Mouse (Mus musculus) macrophage (primary cell): ENCODE data around the gene Ahsg. TPM values are rescaled to one million over a fixed set of nuclear protein-coding genes. Genes with fewer than 3 reads are reported as not detected.

Experiments
- H3K27ac ChIP-seq: fragments of 350-480 bp; formaldehyde crosslinking; 2 replicates; pipeline ENCODE4 v1.9.0; 2021
- H3K36me3 ChIP-seq: fragments of 350-480 bp; formaldehyde crosslinking; 2 replicates; pipeline ENCODE4 v1.9.0; 2021; ENCODE audit errors: inconsistent target
- H3K4me3 ChIP-seq: fragments of 350-480 bp; formaldehyde crosslinking; 2 replicates; pipeline ENCODE4 v1.9.0; 2021; ENCODE audit errors: inconsistent target
- H3K79me2 ChIP-seq: fragments of 350-480 bp; formaldehyde crosslinking; 2 replicates; pipeline ENCODE4 v1.9.0; 2021; ENCODE audit errors: inconsistent target
- WGBS: methylation state at CpG from one replicate; pipeline ENCODE4 v1.1.7; 2026; ENCODE audit warnings: inconsistent platforms; ENCODE audit not compliant: missing documents; 5-methylcytosine and 5-hydroxymethylcytosine counted together
- polyA plus RNA-seq: library from polyadenylated mRNA; stranded (reverse); fragments of 250-400 nt; gene quantifications from 3 replicates; pipeline ENCODE4 v1.2.4, GENCODE M21; 2018; ENCODE audit warnings: inconsistent platforms
- total RNA-seq, 78 experiments: library from RNA; depleted of rRNA; stranded (reverse); fragments of 250-400 nt; gene quantifications; 1 replicate in 9 of 78; 2 replicates in 24 of 78; 3 replicates in 43 of 78; 4 replicates in 2 of 78; pipeline ENCODE4 v1.2.4; 2018; ENCODE audit warnings: inconsistent platforms in 56 of 78

The Ahsg gene
- not detected for total RNA-seq (2018; cell fraction: chromatin; rRNA removed)
- total RNA-seq (2018; cell fraction: cytosol; rRNA removed) = not detected
- total RNA-seq (2018; cell fraction: nucleus; rRNA removed) = not detected
- polyA plus RNA-seq = not detected in 3 replicates

DNA sequence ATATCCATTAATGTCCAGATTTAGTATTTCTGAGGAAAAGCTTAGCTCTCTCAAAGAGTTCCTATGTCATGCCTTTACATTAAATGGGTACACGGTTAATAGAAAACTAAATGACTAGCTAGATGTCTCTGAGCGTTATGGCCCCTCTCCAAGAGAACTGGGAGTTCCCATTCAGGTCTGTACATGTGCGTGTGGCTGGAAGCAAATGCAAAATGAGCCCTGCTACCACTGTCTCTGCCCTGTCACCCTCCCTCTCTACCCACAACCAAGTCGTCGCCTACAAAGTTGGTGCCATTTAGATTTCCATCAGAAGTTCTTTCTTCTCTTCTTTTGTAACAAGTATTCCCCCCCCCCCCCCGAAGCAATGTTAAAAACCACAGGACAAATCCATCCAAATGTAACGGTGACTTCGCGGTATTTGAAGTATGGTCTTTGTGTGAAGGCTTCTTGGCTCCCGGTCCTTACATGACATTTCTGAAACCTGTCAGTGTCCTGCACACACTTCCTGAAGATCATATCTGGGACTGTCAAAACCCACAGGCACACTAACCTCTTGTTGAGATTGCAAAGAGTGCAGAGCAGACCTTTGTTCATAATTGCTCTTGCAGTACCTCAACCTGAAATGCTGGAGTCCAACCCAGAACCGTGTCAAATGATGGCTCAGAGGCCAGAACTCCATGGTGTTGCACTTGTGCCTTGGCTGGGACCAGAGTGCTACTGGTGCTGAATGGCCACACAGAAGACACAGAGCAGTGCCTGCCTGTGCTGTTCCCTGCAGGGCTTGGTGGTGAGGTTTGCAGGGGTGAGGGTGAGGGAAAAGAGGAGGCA is at the start of gene Ahsg:
Gene Ahsg, plus strand, starts transcription at position 595 of the 828 bp plus-strand sequence.
- no peaks in the 10 kb centered on the region for H3K79me2 ChIP-seq
- H3K36me3 ChIP-seq = no peaks in the 10 kb centered on the region
- H3K4me3 ChIP-seq = no peak within 1 kb of the TSS
- no peak within 1 kb of the TSS for H3K27ac ChIP-seq
- 6% methylated on average over 9 of the region's 11 CpGs for WGBS

DNA sequence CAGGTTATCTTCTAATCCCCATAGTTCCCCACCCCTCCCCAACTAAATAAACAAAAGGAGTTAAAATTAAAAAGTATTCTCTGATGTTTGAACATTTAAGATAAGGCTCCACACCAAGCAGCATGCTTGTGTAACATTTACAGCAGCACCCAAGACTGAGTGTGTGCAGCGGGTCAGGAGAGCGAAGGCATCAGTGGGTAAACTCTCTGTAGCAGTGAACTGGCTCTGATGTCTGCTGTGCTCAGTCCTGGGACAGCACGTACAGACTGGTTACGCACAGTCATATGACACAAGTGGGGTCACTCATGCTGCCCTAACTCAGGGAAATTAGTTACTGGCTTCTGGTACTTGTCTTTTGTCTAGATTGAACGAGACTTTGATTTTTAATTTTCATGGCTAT is 48.2 kb upstream of the Ahsg start:
- H3K27ac ChIP-seq = no peak overlapping the region
- H3K4me3 ChIP-seq = no peak overlapping the region
- WGBS = 98% methylated on average over 5 of the region's 5 CpGs
- peaks cover 3% of the 10 kb centered on the region; the same call in 1 of the 2 replicates for H3K36me3 ChIP-seq
- peaks cover 30% of the 10 kb centered on the region; the same call in 1 of the 2 replicates for H3K79me2 ChIP-seq

DNA sequence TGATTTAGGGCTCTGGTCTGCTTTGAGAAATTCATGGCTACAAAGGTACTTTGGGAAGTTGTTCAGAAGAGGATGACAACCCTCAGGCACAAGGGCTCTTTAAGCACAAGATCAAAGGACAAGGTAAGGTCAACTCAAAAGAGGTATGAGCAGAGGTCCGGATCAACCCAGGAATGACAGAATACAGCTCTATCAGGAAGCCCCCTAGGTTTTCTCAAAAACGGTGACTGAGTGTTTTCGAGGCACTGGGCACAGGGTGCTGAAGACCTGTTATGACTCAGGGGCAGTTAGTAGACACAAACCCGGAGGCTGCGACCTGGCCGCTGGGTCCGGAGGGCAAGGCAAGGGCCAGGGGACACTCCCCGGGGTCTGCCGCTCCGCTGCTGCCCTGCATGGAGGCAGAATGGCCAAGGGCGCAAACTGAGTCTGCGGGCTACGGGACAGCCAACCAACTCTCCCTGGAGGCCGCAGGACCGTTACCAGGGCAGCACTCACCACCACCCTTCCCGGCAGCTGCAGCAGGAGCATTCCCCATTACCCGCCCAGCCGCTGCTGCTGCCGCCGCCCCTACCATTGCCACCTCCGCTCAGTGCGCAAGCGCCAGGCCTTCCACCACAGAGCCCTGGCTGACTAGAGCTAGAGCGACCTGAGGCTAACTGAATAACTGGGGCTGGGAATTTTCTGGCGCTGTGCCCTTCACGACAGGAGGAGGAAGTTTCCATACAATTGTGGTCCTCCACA is 46.8 kb upstream of the Ahsg start:
- Histone ChIP-seq H3K4me3 (no peak overlapping the region), H3K36me3 (0 out of 2 replicates have a peak, but pooled peaks cover 3% of the 10 kb centered on the region), H3K79me2 (peaks cover 34% of the 10 kb centered on the region; the same call in 1 of the 2 replicates), H3K27ac (no peak overlapping the region)
- 26% methylated on average over 23 of the region's 26 CpGs for WGBS

DNA sequence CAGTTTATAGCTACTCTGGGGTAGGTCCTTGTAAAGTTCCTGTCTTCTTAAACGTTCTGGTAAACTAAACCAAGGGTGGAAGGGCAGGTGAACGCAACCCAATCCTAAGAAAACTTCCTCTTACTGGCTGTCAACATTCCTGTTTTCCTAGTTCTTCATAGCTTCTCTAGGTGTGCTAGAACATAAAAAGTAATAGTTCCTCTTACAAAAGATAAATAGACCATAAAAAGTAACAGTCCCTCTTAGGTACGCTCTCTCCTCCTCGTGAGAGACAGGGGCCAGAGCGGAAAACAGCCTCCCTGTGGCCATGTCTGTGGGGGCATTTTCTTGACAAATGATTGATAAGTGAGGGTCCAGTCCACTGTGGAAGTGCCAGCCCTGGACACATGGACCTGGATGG is 46.2 kb upstream of the Ahsg start:
- 0 out of 2 replicates have a peak, but pooled peaks cover 3% of the 10 kb centered on the region for H3K36me3 ChIP-seq
- H3K79me2 ChIP-seq = peaks cover 38% of the 10 kb centered on the region; the same call in 1 of the 2 replicates
- 66% methylated on average over 5 of the region's 5 CpGs for WGBS
- no peak overlapping the region for H3K27ac ChIP-seq
- no peak overlapping the region for H3K4me3 ChIP-seq

DNA sequence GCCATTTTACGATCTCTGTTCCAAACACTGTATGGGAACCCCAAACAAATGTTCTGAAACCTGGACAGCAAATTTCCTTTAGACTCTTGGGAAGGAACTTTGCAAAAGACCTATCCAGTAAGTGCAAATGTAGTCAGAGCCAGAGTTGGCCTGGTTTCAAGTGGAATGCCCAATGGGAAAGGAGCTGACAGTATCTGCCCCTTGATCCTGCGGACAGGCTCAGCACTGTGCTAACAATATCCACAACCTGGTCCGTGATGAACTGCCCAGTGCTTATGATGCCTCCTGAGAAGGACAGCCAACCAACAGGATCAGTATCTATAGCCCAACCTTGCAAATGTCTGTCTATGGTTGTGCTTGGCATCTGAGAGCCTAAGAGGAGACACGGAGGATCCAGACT is 45.6 kb upstream of the Ahsg start:
- Histone ChIP-seq H3K36me3 (0 out of 2 replicates have a peak, but pooled peaks cover 3% of the 10 kb centered on the region), H3K27ac (no peak overlapping the region), H3K4me3 (no peak overlapping the region), H3K79me2 (peaks cover 38% of the 10 kb centered on the region; the same call in 1 of the 2 replicates)
- WGBS = 93% methylated on average over 3 of the region's 4 CpGs

DNA sequence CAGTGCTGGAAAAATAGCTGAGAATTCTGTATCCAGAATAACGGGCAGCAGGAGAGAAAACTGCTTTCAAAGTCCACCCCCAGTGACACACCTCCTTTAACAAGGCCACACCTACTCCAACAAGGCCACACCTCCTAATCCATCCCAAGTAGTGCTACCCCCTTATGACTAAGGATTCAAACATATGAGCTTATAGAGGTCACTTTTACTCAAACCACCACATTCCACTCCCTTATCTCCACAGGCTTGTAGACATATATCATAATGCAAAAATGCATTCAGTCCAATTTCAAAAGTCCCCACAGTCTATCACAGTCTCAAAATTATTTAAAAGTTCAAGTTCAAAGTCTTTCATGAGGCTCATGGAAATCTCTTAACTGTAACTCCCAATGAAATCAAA is 43.4 kb upstream of the Ahsg start:
- Histone ChIP-seq H3K27ac (no peak overlapping the region), H3K36me3 (no peaks in the 10 kb centered on the region), H3K79me2 (peaks cover 38% of the 10 kb centered on the region; the same call in 1 of the 2 replicates), H3K4me3 (no peak overlapping the region)
- WGBS = 92% methylated on average over 1 of the region's 1 CpGs

DNA sequence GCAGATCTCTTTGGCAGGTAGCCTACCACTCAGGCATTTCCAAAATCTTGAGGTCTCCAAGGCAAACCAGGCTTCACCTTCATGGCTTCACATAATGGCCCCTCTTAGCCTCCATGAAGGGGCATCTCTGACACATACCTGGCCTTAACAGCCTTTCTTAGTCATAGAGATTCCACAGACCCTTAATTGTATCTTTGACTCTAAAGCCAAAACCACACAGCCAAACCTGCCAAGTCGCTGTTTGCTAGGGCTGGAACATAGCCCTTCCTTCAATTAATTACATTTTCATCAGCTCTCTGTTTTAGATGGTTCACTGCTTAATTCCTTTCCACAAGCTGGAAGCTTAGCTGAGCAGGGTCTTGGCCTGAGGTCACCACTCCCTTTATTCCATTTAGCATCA is 42.7 kb upstream of the Ahsg start:
- peaks cover 38% of the 10 kb centered on the region; the same call in 1 of the 2 replicates for H3K79me2 ChIP-seq
- WGBS = 84% methylated on average over 1 of the region's 1 CpGs
- no peak overlapping the region for H3K27ac ChIP-seq
- no peak overlapping the region for H3K4me3 ChIP-seq
- no peaks in the 10 kb centered on the region for H3K36me3 ChIP-seq

DNA sequence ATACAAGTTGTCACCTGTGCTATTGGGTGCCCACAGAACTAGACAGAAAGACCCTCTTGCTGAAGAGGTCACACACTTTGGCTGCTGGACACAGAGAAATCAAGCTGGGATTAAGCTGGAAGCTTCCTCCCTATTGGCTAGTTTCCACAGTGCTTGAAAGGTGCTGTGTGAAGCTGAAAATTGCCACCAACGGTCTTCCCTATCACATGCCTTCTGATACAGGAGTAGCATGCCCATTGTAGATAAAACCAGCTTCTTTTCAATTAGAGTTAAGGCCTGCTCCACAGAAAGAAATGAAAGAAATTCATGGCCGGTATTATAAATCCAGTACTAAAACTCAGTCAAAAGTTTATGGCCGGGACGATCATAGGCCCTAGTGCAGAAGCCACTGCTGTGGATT is 38.4 kb upstream of the Ahsg start:
- H3K27ac ChIP-seq = no peak overlapping the region
- no peaks in the 10 kb centered on the region; the same call in 1 of the 2 replicates for H3K36me3 ChIP-seq
- 86% methylated on average over 4 of the region's 4 CpGs for WGBS

DNA sequence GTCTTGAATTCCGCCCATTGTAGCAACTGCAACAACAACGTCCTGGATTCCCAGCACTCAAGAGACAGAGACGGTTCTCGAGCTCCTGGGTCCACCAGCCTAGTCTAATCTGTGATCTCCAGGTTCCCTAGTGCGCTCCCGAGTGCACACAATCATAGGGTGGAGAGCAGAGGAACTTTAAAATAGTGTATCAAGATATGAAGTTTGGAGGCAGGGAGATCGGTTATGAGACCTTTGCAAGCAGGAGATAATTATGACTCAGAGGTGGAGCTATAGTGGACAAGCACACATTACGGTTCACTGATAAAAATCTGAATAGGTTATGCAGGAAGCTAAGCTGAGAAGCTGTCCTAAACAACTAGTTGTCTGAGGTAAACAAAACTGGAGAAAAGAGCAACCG is 34.3 kb upstream of the Ahsg start:
- WGBS = 8% methylated on average over 9 of the region's 9 CpGs
- H3K79me2 ChIP-seq = peaks cover 84% of the 10 kb centered on the region
- peak overlapping the region; percentile 67 for H3K27ac ChIP-seq
- H3K36me3 ChIP-seq = peaks cover 3% of the 10 kb centered on the region; the same call in 1 of the 2 replicates
- H3K4me3 ChIP-seq = peak overlapping the region; percentile 92

More for the DNA sequence above, 38.4 kb upstream of the Ahsg start:
- H3K4me3 ChIP-seq = no peak overlapping the region
- peaks cover 52% of the 10 kb centered on the region for H3K79me2 ChIP-seq

DNA sequence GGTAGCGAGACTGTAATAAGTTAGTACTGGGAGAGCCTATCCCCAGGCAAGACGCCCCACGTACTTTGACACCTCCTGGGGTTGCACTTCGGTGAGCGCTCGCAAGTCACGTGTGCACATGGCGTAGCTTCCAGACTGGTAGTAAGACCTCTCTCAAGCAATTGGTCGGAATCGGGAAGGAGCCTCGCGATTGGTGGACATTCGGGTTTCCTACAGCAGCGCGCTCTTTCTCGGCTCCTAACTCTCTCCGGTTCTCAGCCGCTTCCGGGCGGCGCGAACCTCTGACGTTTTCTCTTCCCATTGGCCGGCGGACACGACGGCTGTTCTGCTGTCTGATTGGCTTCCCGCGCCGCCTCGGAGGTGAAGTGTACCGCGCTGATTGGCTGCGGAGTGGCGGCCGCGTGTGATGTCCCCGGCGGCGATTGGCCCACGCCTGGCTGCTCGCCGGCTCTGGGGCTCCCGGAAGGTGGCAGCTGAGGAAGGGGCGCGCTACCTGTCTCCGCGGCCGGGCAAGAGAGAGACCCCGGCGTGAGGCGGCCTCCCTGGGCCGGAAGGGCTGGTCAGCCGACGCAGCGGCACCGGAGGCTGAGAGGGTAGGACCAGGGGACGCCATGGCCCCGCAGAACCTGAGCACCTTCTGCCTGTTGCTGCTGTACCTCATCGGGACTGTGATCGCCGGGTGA is 33.5 kb upstream of the Ahsg start, which contains the start of the genes Tbccd1 and Dnajb11:
Gene Tbccd1, minus strand, starts transcription at position 239 of the 683 bp plus-strand sequence.
Gene Dnajb11, plus strand, starts transcription at position 415 of the 683 bp plus-strand sequence.
- peak within 1 kb of the TSS; percentile 92 for H3K4me3 ChIP-seq
- H3K27ac ChIP-seq = peak within 1 kb of the TSS; percentile 67
- under 1% methylated on average over 60 of the region's 62 CpGs for WGBS
- peaks cover 88% of the 10 kb centered on the region for H3K79me2 ChIP-seq
- H3K36me3 ChIP-seq = peaks cover 8% of the 10 kb centered on the region; the same call in 1 of the 2 replicates

DNA sequence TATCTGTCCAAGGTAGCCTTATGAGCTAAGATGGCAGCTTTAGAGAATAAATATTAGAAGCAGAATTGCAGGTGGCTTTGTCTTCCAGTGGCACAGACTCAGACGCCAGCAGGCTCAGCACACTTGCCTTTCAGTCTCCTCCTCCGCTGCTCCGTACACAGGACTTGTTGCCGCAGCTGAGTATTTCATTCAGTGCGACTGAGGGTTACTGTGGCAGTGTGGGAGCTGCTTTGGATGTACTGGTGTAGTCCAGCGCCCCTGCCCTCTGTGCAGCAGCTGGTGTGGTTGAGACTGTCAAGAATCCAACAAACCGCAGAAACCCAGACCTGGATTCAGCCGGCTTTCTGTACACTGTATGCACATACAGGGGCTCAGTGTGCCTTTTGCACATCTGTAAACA is 18.7 kb upstream of the Ahsg start:
- Histone ChIP-seq H3K79me2 (no peaks in the 10 kb centered on the region), H3K4me3 (no peak overlapping the region), H3K27ac (no peak overlapping the region), H3K36me3 (peaks cover 55% of the 10 kb centered on the region)
- WGBS = 92% methylated on average over 8 of the region's 8 CpGs

DNA sequence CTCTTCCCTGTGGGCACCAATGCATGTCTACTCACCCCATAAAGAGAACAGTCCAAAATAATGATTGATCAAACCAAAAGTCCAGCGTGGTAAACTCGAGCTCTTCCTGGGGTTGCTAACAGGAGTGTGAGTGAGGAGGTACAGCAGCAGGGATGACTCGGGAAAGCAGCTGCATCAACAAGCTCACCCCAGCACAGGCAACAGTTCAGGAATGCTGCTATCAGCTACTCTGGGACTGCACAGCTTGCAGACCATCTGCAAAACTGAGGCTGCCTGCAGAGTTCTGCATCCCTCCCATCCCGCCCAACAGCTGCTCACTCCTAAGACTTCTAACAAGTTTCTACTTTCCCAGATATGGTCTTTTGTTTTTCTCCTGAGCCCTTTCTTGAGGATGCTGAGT is 17.7 kb upstream of the Ahsg start:
- H3K4me3 ChIP-seq = no peak overlapping the region
- peaks cover 47% of the 10 kb centered on the region for H3K36me3 ChIP-seq
- no peaks in the 10 kb centered on the region for H3K79me2 ChIP-seq
- no peak overlapping the region for H3K27ac ChIP-seq
- WGBS = 79% methylated on average over 4 of the region's 4 CpGs

DNA sequence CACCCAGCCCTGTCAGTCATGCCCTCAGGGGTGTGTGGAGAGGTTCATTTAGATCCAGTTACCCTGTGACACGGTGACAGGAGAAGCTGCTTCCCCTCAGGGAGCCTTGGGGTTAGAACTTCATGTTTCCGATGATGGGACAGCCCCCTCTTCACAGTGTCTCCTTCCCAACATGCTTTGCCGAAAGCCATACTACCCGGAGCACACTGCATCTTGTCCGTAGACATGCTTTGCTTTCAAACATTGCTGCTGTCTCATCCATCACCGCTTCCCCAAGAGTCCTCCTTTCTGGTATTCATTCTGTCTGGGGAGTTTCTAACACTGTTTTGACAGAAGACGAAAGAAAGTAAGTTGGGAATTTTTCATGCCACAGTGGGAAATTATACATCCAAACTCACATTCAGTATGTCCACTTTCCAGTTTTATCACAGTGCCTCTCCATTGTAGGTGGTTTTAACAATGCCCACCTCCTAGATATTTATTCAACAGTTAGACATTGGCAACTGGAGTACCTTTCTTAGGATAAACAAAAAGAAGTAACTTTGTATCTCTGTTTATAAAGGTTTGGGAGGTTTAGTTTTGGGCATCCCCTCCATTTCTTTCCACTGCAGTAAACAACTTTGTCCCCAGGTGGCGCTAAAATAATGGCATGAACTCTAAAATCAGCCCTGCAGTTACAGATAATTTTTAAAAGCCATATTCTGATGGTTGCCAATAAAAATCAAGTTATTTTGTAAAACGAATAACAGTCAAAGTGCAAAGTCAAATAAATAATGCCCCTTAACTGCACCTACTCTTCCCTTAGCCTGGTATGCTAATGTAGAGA is 14.6 kb upstream of the Ahsg start:
- Histone ChIP-seq H3K4me3 (no peak overlapping the region), H3K36me3 (peaks cover 17% of the 10 kb centered on the region)
- WGBS = 53% methylated on average over 9 of the region's 9 CpGs

More for the DNA sequence above, 14.6 kb upstream of the Ahsg start:
- Histone ChIP-seq H3K79me2 (no peaks in the 10 kb centered on the region), H3K27ac (no peak overlapping the region)
